Mouse (Mus musculus) CD4-positive, CD25-positive, alpha-beta regulatory T cell, adult 4 months (primary cell): ENCODE results near the gene Gstcd. TPM values are rescaled to one million over a fixed set of nuclear protein-coding genes. Genes with fewer than 3 reads are reported as not detected.

ENCODE experiments used
- ATAC-seq: one replicate; pipeline ENCODE4 v1.8.0; 2017
- polyA plus RNA-seq, 2 experiments: library from polyadenylated mRNA; unstranded; fragments of 100-300 nt; shearing (Covaris generic); gene quantifications; one replicate each; pipeline ENCODE4 v1.2.1; 2017

Gstcd gene
- polyA plus RNA-seq = 1 to 10 TPM; 2.1 to 3.8 TPM

- ATAC-seq = peak; percentile 90
Measured at GRCm38 (mm10) chr3:133091664-133092273, at the start of gene Gstcd, which contains the start of gene Ints12. Gene Gstcd (minus strand): TSS chr3:133092033. Gene Ints12 (plus strand): TSS chr3:133091840.

- no peak for ATAC-seq
Measured at GRCm38 (mm10) chr3:133132611-133133010, 40.8 kb upstream of the Gstcd start.

- no peak for ATAC-seq
Measured at GRCm38 (mm10) chr3:133131372-133131771, 39.5 kb upstream of the Gstcd start.

DNA sequence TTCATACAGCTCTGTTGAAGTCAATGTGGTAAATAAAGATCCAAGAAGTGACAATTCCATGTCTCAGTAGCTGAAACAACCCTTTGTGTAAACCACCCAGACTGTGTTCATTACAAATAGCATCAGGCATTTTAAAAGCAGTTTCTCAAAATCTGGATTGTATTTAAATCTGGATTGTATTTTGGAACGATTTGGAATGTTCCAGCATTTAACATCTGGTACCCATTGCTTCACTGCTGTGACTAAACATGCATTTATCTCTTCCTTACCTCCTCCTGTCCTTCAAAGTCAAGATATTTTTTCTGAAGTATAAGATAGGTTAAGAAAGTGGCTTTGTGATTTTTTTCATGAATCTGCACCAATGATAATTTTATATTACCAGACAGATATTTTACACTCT is 21.4 kb upstream of the Gstcd start:
- ATAC-seq = no peak

DNA sequence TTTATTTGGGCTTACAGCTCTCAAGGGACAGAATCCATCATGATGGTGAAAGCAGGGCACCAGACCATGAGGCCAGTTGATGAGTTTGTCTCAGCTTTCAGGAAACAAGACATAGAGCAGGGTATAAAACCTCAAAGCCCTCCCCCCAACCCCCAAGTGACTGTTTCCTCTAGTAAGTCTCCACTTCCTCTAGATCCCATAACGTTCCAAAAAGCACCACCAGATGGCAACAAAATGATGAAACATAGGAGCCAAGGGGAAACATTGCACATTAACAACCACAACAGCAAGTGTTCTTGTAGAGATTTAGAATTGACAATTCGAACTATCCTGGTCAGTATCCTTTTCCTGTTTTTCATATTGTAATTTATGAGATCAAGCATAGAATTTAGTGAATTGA is 19.9 kb upstream of the Gstcd start:
- ATAC-seq = no peak

GRCm38 (mm10) chr3:133109844-133110243 is 18.0 kb upstream of the Gstcd start:
- ATAC-seq = no peak

- no peak for ATAC-seq
Measured at GRCm38 (mm10) chr3:133108731-133109130, 16.9 kb upstream of the Gstcd start.

GRCm38 (mm10) chr3:133104436-133104835 is 12.6 kb upstream of the Gstcd start:
- ATAC-seq = no peak

- ATAC-seq = no peak
Measured at GRCm38 (mm10) chr3:133103768-133104167, 11.9 kb upstream of the Gstcd start.

DNA sequence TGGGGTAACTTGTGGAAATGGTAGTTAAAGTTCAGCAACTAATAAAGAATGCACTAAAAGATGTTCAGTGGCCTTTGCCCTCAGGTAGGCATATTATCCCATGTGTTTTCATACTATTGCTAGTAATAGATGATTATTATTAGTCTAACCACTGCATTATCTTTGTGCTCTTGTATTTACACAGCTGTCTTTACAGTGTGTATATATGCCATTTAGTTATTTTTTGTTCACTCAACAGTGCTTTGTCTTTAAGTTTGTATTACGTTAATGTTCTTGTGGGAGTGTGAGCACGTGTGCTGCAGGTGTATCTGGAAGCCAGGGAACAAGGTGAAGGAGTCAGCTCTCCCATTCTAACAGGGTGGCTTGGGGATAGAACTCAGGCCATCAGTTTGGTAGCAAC is 7.1 kb upstream of the Gstcd start:
- ATAC-seq = no peak

- ATAC-seq = no peak
Measured at GRCm38 (mm10) chr3:133098336-133098735, 6.5 kb upstream of the Gstcd start.

- no peak for ATAC-seq
Measured at GRCm38 (mm10) chr3:133097936-133098335, 6.1 kb upstream of the Gstcd start.

DNA sequence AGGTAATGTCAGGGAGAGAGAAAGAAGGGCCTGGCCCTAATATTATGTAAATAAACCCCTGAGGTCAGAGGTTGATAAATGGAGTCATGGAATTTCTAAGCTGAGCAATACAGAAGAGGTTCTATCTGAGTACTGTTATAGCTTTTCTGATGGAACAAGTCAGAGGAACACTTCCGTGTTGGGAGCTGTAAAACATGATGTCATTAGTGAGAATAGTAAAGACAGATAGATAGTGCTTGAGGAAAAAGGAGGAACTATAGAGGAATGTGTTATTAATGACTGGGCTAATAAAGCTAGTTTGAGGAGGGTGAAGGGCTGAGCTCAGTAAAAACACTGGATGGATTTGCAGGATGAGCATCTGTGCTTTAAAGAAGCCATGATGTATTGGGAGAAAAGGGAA is 2.5 kb upstream of the Gstcd start:
- no peak for ATAC-seq

GRCm38 (mm10) chr3:133092936-133093335 is 1.1 kb upstream of the Gstcd start:
- no peak for ATAC-seq

- no peak for ATAC-seq
Measured at GRCm38 (mm10) chr3:133092274-133092853, 531 bp upstream of the Gstcd start.

GRCm38 (mm10) chr3:133091121-133091663 is 641 bp downstream of the Gstcd start:
- ATAC-seq = peak; percentile 56

DNA sequence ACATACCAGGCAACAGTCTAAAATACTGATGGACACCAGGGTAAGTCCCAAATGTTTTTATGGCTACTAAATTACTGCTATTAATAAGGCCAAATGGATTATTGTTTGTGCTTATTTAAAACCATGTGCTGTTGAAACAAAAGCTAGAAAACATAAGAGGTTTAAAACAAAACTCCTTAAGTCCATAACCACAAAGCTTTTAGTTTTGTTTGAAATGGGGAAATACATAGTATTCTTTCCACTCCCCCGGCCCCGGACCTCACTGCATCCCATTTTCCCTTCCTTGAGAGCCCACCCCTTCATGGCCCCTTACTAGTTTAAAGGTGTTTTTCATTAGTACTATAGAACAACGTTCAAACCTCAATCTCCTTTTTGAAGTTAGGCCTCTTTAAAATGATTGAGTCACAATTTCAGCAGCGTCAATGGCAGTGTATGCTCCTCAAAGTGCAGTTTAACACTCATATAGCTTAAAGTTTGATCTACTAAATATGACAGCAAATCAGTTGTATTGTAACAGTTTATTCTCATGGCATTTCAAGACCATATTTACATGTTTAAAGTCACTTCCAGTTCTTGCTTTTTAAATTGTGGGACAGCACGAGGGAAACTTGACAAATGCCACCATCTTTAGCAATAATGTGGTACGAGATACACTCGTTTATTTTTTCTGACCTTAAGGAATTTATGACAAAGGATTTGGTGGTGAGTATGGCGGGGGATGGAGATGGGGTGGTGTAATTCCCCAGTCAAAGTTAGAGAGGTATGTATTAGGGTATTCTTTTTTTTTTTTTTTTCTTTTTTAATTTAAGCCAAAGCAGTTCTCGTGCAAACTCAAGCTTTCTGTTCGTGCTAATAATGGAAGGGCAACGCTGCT is 1.3 kb downstream of the Gstcd start:
- ATAC-seq = no peak

- peak; percentile 81 for ATAC-seq
Measured at GRCm38 (mm10) chr3:133085858-133086257, 6.0 kb downstream of the Gstcd start.

DNA sequence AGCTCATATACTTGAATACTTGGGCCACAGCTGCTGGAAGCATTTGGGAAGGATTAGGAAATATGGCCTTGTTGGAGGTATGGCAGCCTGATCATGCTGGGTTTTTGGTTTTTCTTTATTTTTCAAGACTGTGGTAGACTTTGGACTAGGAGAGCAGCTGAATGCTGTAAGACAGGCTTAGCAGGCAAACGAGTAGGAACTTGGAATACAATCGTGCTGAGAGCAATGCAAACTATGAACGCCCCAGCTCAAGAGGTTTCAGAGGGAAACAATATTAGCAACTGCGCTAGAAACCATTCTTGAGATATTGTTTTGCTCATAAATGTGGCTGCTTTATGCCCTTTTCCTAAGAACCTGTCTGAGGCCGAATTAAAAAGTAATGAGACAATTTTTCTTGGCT is 9.1 kb downstream of the Gstcd start:
- no peak for ATAC-seq

DNA sequence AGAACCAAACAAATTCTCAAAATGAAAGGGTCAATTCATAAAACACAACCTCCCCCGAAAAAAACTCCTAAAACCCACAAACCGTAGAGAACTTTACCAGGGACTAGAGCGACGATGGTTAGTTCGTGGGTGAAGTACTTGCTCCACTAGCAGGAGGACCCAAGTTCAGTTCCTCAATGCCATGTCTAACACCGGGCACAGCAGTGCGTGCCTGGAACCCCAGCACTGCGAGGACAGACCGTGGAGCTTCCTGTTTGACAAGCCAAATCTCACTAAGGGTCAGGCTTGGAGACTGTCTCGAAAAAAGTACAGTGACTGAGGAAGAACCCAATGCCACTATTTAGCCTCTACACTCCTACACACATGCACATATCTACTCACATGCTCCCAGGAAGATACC is 16.3 kb downstream of the Gstcd start:
- ATAC-seq = no peak

DNA sequence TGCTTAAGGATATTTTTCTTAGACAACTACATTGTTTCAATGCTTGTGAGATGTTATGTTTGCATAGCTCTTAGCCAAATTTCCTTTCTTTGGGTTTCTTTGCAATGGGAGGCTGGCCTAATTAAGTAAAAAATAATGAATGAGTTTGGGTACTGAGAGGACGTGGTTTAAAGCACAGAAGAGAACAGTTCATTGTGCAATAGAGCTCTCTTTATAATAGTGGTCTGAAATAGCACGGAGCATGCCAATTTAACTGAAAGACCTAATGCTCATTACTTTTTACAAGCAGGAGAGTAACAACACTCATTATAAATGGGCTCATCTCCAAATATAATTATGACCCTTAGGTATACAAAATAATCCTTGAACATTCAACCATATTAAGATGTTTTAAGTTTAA is 39.8 kb downstream of the Gstcd start:
- ATAC-seq = no peak

- ATAC-seq = no peak
Measured at GRCm38 (mm10) chr3:133033145-133033755, 58.6 kb downstream of the Gstcd start.

DNA sequence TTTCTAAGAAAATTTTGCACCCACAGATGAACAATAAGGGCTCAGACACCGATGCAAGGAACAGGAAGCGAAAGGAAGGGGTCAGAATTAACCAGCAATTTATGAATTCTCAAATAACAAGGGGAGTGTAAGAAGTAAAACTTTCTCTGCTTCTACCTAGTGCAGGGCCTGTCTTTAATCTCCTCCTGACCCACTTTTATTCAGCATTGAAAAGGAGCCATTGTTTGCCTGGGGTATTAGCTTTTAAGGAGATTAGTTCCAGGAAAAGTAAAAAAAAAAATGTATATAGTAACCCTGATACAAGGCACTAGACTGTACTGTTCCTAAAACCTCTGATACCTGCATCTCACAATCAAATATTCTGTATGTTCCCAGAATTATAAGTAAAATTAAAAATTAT is 64.9 kb downstream of the Gstcd start:
- no peak for ATAC-seq
